Mouse (Mus musculus) myocyte (in vitro differentiated cells): ENCODE data around the gene Myog. TPM values are rescaled to one million over a fixed set of nuclear protein-coding genes. Genes with fewer than 3 reads are reported as not detected.

ENCODE experiments used
- H3K27me3 ChIP-seq: one replicate; pipeline ENCODE4 v1.6.1; 2011; ENCODE audit not compliant: control insufficient read depth, insufficient read depth, insufficient read length
- H3K36me3 ChIP-seq: one replicate; pipeline ENCODE4 v1.6.1; 2011; ENCODE audit not compliant: control insufficient read depth, insufficient read depth
- H3K4me2 ChIP-seq: one replicate; pipeline ENCODE4 v1.6.1; 2011; ENCODE audit warnings: low read depth, control low read depth
- H3K4me3 ChIP-seq: one replicate; pipeline ENCODE4 v1.5.1; 2011; ENCODE audit warnings: mild to moderate bottlenecking, control low read depth, moderate library complexity
- H3K79me2 ChIP-seq: one replicate; pipeline ENCODE4 v1.6.1; 2011; ENCODE audit not compliant: control insufficient read depth, insufficient read depth
- H3ac ChIP-seq: one replicate; pipeline ENCODE4 v1.6.1; 2011; ENCODE audit not compliant: control insufficient read depth, insufficient read length
- CEBPB ChIP-seq: IDR thresholded peaks from 2 replicates; pipeline ENCODE4 v1.6.1; 2011; ENCODE audit warnings: mild to moderate bottlenecking, moderate library complexity; ENCODE audit not compliant: poor library complexity, insufficient read depth, severe bottlenecking
- E2F4 ChIP-seq: IDR thresholded peaks from one replicate; pipeline ENCODE4 v1.6.1; 2011; ENCODE audit warnings: mild to moderate bottlenecking, control low read depth, moderate library complexity; ENCODE audit not compliant: insufficient read depth
- MAX ChIP-seq: IDR thresholded peaks from one replicate; pipeline ENCODE4 v1.6.1; 2011; ENCODE audit warnings: low read depth, mild to moderate bottlenecking, control low read depth
- MYOD1 ChIP-seq, 3 experiments: IDR thresholded peaks; one replicate each; pipeline ENCODE4 v1.6.1; 2011; ENCODE audit warnings: control low read depth in 2 of 3, low read depth in 2 of 3, mild to moderate bottlenecking in 2 of 3, moderate library complexity in 1 of 3; ENCODE audit not compliant: insufficient read length in 2 of 3, control insufficient read depth in 1 of 3
- MYOG ChIP-seq, 3 experiments: IDR thresholded peaks; one replicate each; pipeline ENCODE4 v1.6.1; 2011; ENCODE audit warnings: control low read depth in 2 of 3, low read depth in 2 of 3, mild to moderate bottlenecking in 2 of 3; ENCODE audit not compliant: insufficient read length in 2 of 3, control insufficient read depth in 1 of 3, insufficient read depth in 1 of 3
- POLR2A ChIP-seq: IDR thresholded peaks from one replicate; pipeline ENCODE4 v1.6.1; 2011; ENCODE audit warnings: low read depth, mild to moderate bottlenecking, control low read depth, moderate library complexity; ENCODE audit not compliant: insufficient read length
- POLR2AphosphoS2 ChIP-seq: IDR thresholded peaks from one replicate; pipeline ENCODE4 v1.6.1; 2011; ENCODE audit warnings: low read depth, control low read depth; ENCODE audit not compliant: insufficient read length
- REST ChIP-seq: IDR thresholded peaks from one replicate; pipeline ENCODE4 v1.6.1; 2011; ENCODE audit warnings: mild to moderate bottlenecking, control low read depth, moderate library complexity; ENCODE audit not compliant: insufficient read depth, insufficient read length
- SRF ChIP-seq: IDR thresholded peaks from one replicate; pipeline ENCODE4 v1.6.1; 2011; ENCODE audit warnings: low read depth; ENCODE audit not compliant: control insufficient read depth, insufficient read length
- TCF12 ChIP-seq: IDR thresholded peaks from one replicate; pipeline ENCODE4 v1.6.1; 2011; ENCODE audit warnings: mild to moderate bottlenecking, control low read depth; ENCODE audit not compliant: poor library complexity, insufficient read depth, severe bottlenecking
- TCF3 ChIP-seq: IDR thresholded peaks from one replicate; pipeline ENCODE4 v1.6.1; 2011; ENCODE audit warnings: low read depth, control low read depth; ENCODE audit not compliant: insufficient read length
- USF1 ChIP-seq: IDR thresholded peaks from one replicate; pipeline ENCODE4 v1.6.1; 2011; ENCODE audit warnings: low read depth, mild to moderate bottlenecking, control low read depth, moderate library complexity
- polyA plus RNA-seq: library from polyadenylated mRNA; unstranded; fragments of >200 nt; fragmentation: generic; extraction: Trizol; gene quantifications from one replicate; pipeline ENCODE4 v1.2.1, GENCODE M21; 2012; ENCODE audit warnings: missing spikeins

Gene Myog
- polyA plus RNA-seq, 1 experiment: 1,426 TPM

- H3ac ChIP-seq: no peak overlapping the region
- no peaks in the 10 kb centered on the region for H3K27me3 ChIP-seq
- H3K36me3 ChIP-seq: no peaks in the 10 kb centered on the region
- TF ChIP-seq POLR2A: peak; percentile 53
- peak; percentile 46; the same call in 1 of the 2 replicates for TF ChIP-seq CEBPB
- peak; percentile 90 for TF ChIP-seq POLR2AphosphoS2
- TF ChIP-seq TCF3: no peak
- TF ChIP-seq SRF: no peak
- no peak for TF ChIP-seq USF1
- TF ChIP-seq REST: no peak
- H3K4me2 ChIP-seq: peak overlapping the region; percentile 80
- no peak overlapping the region for H3K4me3 ChIP-seq
- H3K79me2 ChIP-seq: no peaks in the 10 kb centered on the region
Measured at GRCm38 (mm10) chr1:134293738-134294604, 4.2 kb downstream of the Myog start.

GRCm38 (mm10) chr1:134297265-134297664 is 7.5 kb downstream of the Myog start:
- H3K4me3 ChIP-seq: no peak overlapping the region
- no peaks in the 10 kb centered on the region for H3K79me2 ChIP-seq
- H3K4me2 ChIP-seq: no peak overlapping the region
- H3K36me3 ChIP-seq: no peaks in the 10 kb centered on the region
- no peak for TF ChIP-seq USF1
- TF ChIP-seq SRF: no peak
- no peak for TF ChIP-seq POLR2AphosphoS2
- TF ChIP-seq MYOG (IDR thresholded peaks at IDR 0.05; ENCODE audit: control insufficient read depth in 1 of 3, insufficient read depth in 1 of 3, insufficient read length in 2 of 3, low read depth in 2 of 3): peak in 1 of 3 experiments; percentile 67
- no peak for TF ChIP-seq E2F4
- TF ChIP-seq TCF12: no peak
- TF ChIP-seq MYOD1 (IDR thresholded peaks at IDR 0.05; ENCODE audit: control insufficient read depth in 1 of 3, insufficient read length in 2 of 3, low read depth in 2 of 3): peak in 2 of 3 experiments; percentile 33 to 58
- no peak for TF ChIP-seq TCF3
- TF ChIP-seq MAX: no peak
- TF ChIP-seq POLR2A: peak; percentile 22
- no peak for TF ChIP-seq REST
- TF ChIP-seq CEBPB: no peak
- H3ac ChIP-seq: no peak overlapping the region
- no peaks in the 10 kb centered on the region for H3K27me3 ChIP-seq

- no peak overlapping the region for H3K4me3 ChIP-seq
- H3ac ChIP-seq: no peak overlapping the region
- TF ChIP-seq E2F4 (no peak), REST (no peak), TCF12 (no peak), MAX (no peak), USF1 (no peak), POLR2A (no peak), POLR2AphosphoS2 (no peak), MYOG (IDR thresholded peaks at IDR 0.05; ENCODE audit: control insufficient read depth in 1 of 3, insufficient read depth in 1 of 3, insufficient read length in 2 of 3, low read depth in 2 of 3) (no peak), TCF3 (no peak), SRF (no peak), CEBPB (no peak), MYOD1 (IDR thresholded peaks at IDR 0.05; ENCODE audit: control insufficient read depth in 1 of 3, insufficient read length in 2 of 3, low read depth in 2 of 3) (no peak)
- H3K27me3 ChIP-seq: no peaks in the 10 kb centered on the region
- no peaks in the 10 kb centered on the region for H3K36me3 ChIP-seq
- no peak overlapping the region for H3K4me2 ChIP-seq
- H3K79me2 ChIP-seq: no peaks in the 10 kb centered on the region
Measured at GRCm38 (mm10) chr1:134298636-134299411, 9.0 kb downstream of the Myog start.

- Histone ChIP-seq H3K36me3 (no peaks in the 10 kb centered on the region), H3K27me3 (no peaks in the 10 kb centered on the region), H3K4me3 (no peak overlapping the region), H3K79me2 (no peaks in the 10 kb centered on the region), H3K4me2 (peak overlapping the region; percentile 43), H3ac (no peak overlapping the region)
- peak; percentile 64 to 77 (median 75) for TF ChIP-seq MYOD1 (IDR thresholded peaks at IDR 0.05; ENCODE audit: control insufficient read depth in 1 of 3, insufficient read length in 2 of 3, low read depth in 2 of 3)
- TF ChIP-seq TCF12: peak; percentile 40
- peak in 2 of 3 experiments; percentile 79 to 81 for TF ChIP-seq MYOG (IDR thresholded peaks at IDR 0.05; ENCODE audit: control insufficient read depth in 1 of 3, insufficient read depth in 1 of 3, insufficient read length in 2 of 3, low read depth in 2 of 3)
- no peak for TF ChIP-seq POLR2A
Measured at GRCm38 (mm10) chr1:134302568-134303238, 12.9 kb downstream of the Myog start.
